Mouse (Mus musculus): ENCODE measurements around the gene Usp15. TPM values are rescaled to one million over a fixed set of nuclear protein-coding genes. Genes with fewer than 3 reads are reported as not detected.

Gene Usp15
- polyA plus RNA-seq, 1 experiment from 2014 or later: 77.9 TPM

GRCm38 (mm10) chr10:123055205-123056000 is 141.4 kb downstream of the Usp15 start:
- Histone ChIP-seq H3K9ac (no peak overlapping the region), H3K4me1 (replicated peaks) (peaks cover 2% of the 10 kb centered on the region), H3K4me3 (no peak overlapping the region), H3K9me3 (no peaks in the 10 kb centered on the region), H3K36me3 (peaks cover 13% of the 10 kb centered on the region), H3K27ac (no peak overlapping the region), H3K27me3 (no peaks in the 10 kb centered on the region), H3K4me2 (no peak overlapping the region)
- 87% methylated on average over 9 of the region's 9 CpGs for WGBS
- no peak for ATAC-seq (ENCODE audit: low FRiP score)

Small RNAs within 50 kb of the gene (microRNA-seq; reads per million reads assigned to microRNA genes)
- 1.4 reads per million for gene Gm27920

Other genes starting within 250 kb of the Usp15 start
- 26.7 and 27.9 TPM in 2 replicates for gene Mon2, start 120.5 kb downstream of the Usp15 start, polyA plus RNA-seq (2015; fragmentation: Nextera tagmentation; extraction: Ambion mirVana)
- 36.4 and 39.0 TPM in 2 replicates for gene Fam19a2, start 67.0 kb upstream of the Usp15 start, polyA plus RNA-seq (2015; fragmentation: Nextera tagmentation; extraction: Ambion mirVana)